Mouse (Mus musculus): ENCODE results near the gene Armcx4.
"Not testable (repeated sequence)": the region's sequence is repeated elsewhere in the genome, so short reads cannot be mapped to it uniquely, and the experiment has no call there.

Gene Armcx4

GRCm38 (mm10) chrX:134686267-134686666 lies at the start of gene Armcx4:
Gene Armcx4, plus strand, starts transcription at chrX:134686519.
- DNase-seq (ENCODE audit: low spot score in 2 of 2), result peak; percentile 27 to 46

- DNase-seq (ENCODE audit: low spot score in 2 of 2), result no peak
Measured at GRCm38 (mm10) chrX:134641000-134641760, 45.1 kb upstream of the Armcx4 start.

GRCm38 (mm10) chrX:134646338-134646737 lies 40.0 kb upstream of the Armcx4 start:
- DNase-seq (ENCODE audit: low spot score in 2 of 2), result no peak

GRCm38 (mm10) chrX:134647421-134647820 lies 38.9 kb upstream of the Armcx4 start:
- DNase-seq (ENCODE audit: low spot score in 2 of 2), result no peak

GRCm38 (mm10) chrX:134648031-134648692 lies 38.2 kb upstream of the Armcx4 start:
- DNase-seq (ENCODE audit: low spot score in 2 of 2), result peak; percentile 59 to 73

GRCm38 (mm10) chrX:134652061-134652460 lies 34.3 kb upstream of the Armcx4 start:
- no peak for DNase-seq (ENCODE audit: low spot score in 2 of 2)

GRCm38 (mm10) chrX:134661586-134661985 lies 24.7 kb upstream of the Armcx4 start:
- DNase-seq (ENCODE audit: low spot score in 2 of 2), result no peak

- DNase-seq (ENCODE audit: low spot score in 2 of 2), result no peak
Measured at GRCm38 (mm10) chrX:134675022-134675421, 11.3 kb upstream of the Armcx4 start.

GRCm38 (mm10) chrX:134675959-134676358 lies 10.4 kb upstream of the Armcx4 start:
- DNase-seq (ENCODE audit: low spot score in 2 of 2), result no peak

- no peak for DNase-seq (ENCODE audit: low spot score in 2 of 2)
Measured at GRCm38 (mm10) chrX:134684936-134685335, 1.4 kb upstream of the Armcx4 start.

- no peak for DNase-seq (ENCODE audit: low spot score in 2 of 2)
Measured at GRCm38 (mm10) chrX:134686739-134687171, 436 bp downstream of the Armcx4 start.

GRCm38 (mm10) chrX:134689676-134690075 lies 3.4 kb downstream of the Armcx4 start:
- DNase-seq (ENCODE audit: low spot score in 2 of 2), result no peak

- DNase-seq (ENCODE audit: low spot score in 2 of 2), result no peak
Measured at GRCm38 (mm10) chrX:134690871-134691539, 4.7 kb downstream of the Armcx4 start.

- no peak for DNase-seq (ENCODE audit: low spot score in 2 of 2)
Measured at GRCm38 (mm10) chrX:134691540-134691935, 5.2 kb downstream of the Armcx4 start.

- DNase-seq (ENCODE audit: low spot score in 2 of 2), result no peak
Measured at GRCm38 (mm10) chrX:134716863-134717262, 30.5 kb downstream of the Armcx4 start.

- DNase-seq (ENCODE audit: low spot score in 2 of 2), result peak; percentile 34 to 40
Measured at GRCm38 (mm10) chrX:134717752-134718308, 31.5 kb downstream of the Armcx4 start, which contains the start of gene Armcx1. Gene Armcx1, plus strand, starts transcription at chrX:134717963.

- DNase-seq (ENCODE audit: low spot score in 2 of 2), result peak; percentile 14 to 41
Measured at GRCm38 (mm10) chrX:134718524-134718923, 32.2 kb downstream of the Armcx4 start.

GRCm38 (mm10) chrX:134723762-134724161 lies 37.4 kb downstream of the Armcx4 start:
- not testable (repeated sequence) for DNase-seq (ENCODE audit: low spot score in 2 of 2)

- no peak for DNase-seq (ENCODE audit: low spot score in 2 of 2)
Measured at GRCm38 (mm10) chrX:134729778-134730177, 43.5 kb downstream of the Armcx4 start.

- DNase-seq (ENCODE audit: low spot score in 2 of 2), result no peak
Measured at GRCm38 (mm10) chrX:134737796-134738195, 51.5 kb downstream of the Armcx4 start.

- no peak for DNase-seq (ENCODE audit: low spot score in 2 of 2)
Measured at GRCm38 (mm10) chrX:134739160-134739559, 52.8 kb downstream of the Armcx4 start.

GRCm38 (mm10) chrX:134741862-134742261 lies 55.5 kb downstream of the Armcx4 start:
- DNase-seq (ENCODE audit: low spot score in 2 of 2), result no peak
